Mouse (Mus musculus): ENCODE data around the gene Defa21. TPM values are rescaled to one million over a fixed set of nuclear protein-coding genes. Genes with fewer than 3 reads are reported as not detected.

Gene Defa21
- polyA plus RNA-seq (2012; ENCODE audit: low replicate concordance): not detected in 2 replicates

GRCm38 (mm10) chr8:21025245-21025644, at the start of gene Defa21:
TSS of gene Defa21 (plus strand) at chr8:21025545.

GRCm38 (mm10) chr8:21054747-21055146, 29.4 kb downstream of the Defa21 start, which contains the start of gene Defa23:
TSS of gene Defa23 (plus strand) at chr8:21055047.

GRCm38 (mm10) chr8:21064738-21065137, 39.4 kb downstream of the Defa21 start, which contains the start of gene Defa35:
TSS of gene Defa35 (plus strand) at chr8:21065038.

Other genes starting within 250 kb of the Defa21 start
- gene Defb33, start 132.9 kb upstream of the Defa21 start, polyA plus RNA-seq (2012; ENCODE audit: low replicate concordance): not detected in 2 replicates
- gene Gm15056, start 122.9 kb upstream of the Defa21 start, polyA plus RNA-seq (2012; ENCODE audit: low replicate concordance): not detected in 2 replicates
- gene Gm6040, start 103.5 kb upstream of the Defa21 start, polyA plus RNA-seq (2012; ENCODE audit: low replicate concordance): not detected in 2 replicates
- gene AY761185, start 80.8 kb upstream of the Defa21 start, polyA plus RNA-seq (2012; ENCODE audit: low replicate concordance): not detected in 2 replicates
- gene Defa23, start 29.5 kb downstream of the Defa21 start, polyA plus RNA-seq (2012; ENCODE audit: low replicate concordance): not detected in 2 replicates
- gene Defa35, start 39.5 kb downstream of the Defa21 start, polyA plus RNA-seq (2012; ENCODE audit: low replicate concordance): not detected in 2 replicates
- not detected in 2 replicates for gene Defa25, start 58.9 kb downstream of the Defa21 start, polyA plus RNA-seq (2012; ENCODE audit: low replicate concordance)
- gene Gm14851, start 70.5 kb downstream of the Defa21 start, polyA plus RNA-seq (2012; ENCODE audit: low replicate concordance): not detected in 2 replicates
- not detected in 2 replicates for gene Defa30, start 109.1 kb downstream of the Defa21 start, polyA plus RNA-seq (2012; ENCODE audit: low replicate concordance)
- not detected in 2 replicates for gene Defa22, start 136.7 kb downstream of the Defa21 start, polyA plus RNA-seq (2012; ENCODE audit: low replicate concordance)
- not detected in 2 replicates for gene Defa31, start 166.1 kb downstream of the Defa21 start, polyA plus RNA-seq (2012; ENCODE audit: low replicate concordance)
- gene Gm15293, start 176.0 kb downstream of the Defa21 start, polyA plus RNA-seq (2012; ENCODE audit: low replicate concordance): not detected in 2 replicates
- gene Gm15292, start 224.2 kb downstream of the Defa21 start, polyA plus RNA-seq (2012; ENCODE audit: low replicate concordance): not detected in 2 replicates

All from hematopoietic multipotent progenitor cell, adult 10-12 weeks (in vitro differentiated cells).